Mouse (Mus musculus) megakaryocyte, embryonic 14.5 days (primary cell): ENCODE measurements around the gene Prpf19. TPM values are rescaled to one million over a fixed set of nuclear protein-coding genes. Genes with fewer than 3 reads are reported as not detected.

ENCODE experiments used
- H3K27me3 ChIP-seq: replicated peaks from 2 replicates; pipeline ENCODE3; 2012; ENCODE audit warnings: inconsistent platforms
- H3K36me3 ChIP-seq: replicated peaks from 2 replicates; pipeline ENCODE3; 2012; ENCODE audit warnings: low read length, inconsistent platforms, mixed read lengths
- H3K4me1 ChIP-seq: 2 replicates; pipeline ENCODE4 v1.6.1; 2012; ENCODE audit warnings: inconsistent platforms
- H3K4me3 ChIP-seq: replicated peaks from 2 replicates; pipeline ENCODE3; 2012; ENCODE audit warnings: moderate library complexity, mild to moderate bottlenecking, inconsistent platforms
- H3K9me3 ChIP-seq: 2 replicates; pipeline ENCODE4 v1.6.1; 2012; ENCODE audit warnings: inconsistent platforms
- FLI1 ChIP-seq: IDR thresholded peaks from 2 replicates; pipeline ENCODE4 v1.6.1; 2012; ENCODE audit warnings: low read length, inconsistent platforms, mixed read lengths
- GATA1 ChIP-seq: IDR thresholded peaks from 3 replicates; pipeline ENCODE4 v1.6.1; 2012; ENCODE audit warnings: mixed read lengths, low read length, inconsistent platforms, borderline replicate concordance
- polyA plus RNA-seq: library from polyadenylated mRNA; stranded (reverse); fragments of >175 nt; gene quantifications from 2 replicates; pipeline ENCODE4 v1.2.3, GENCODE M21; 2012; ENCODE audit warnings: low replicate concordance; ENCODE audit not compliant: insufficient read depth

Prpf19 gene
- polyA plus RNA-seq, result 16.9 and 54.8 TPM in 2 replicates

GRCm38 (mm10) chr19:10895016-10895528 lies at the start of gene Prpf19:
Prpf19 (plus strand) TSS chr19:10895231.
- Histone ChIP-seq H3K4me3 (peak within 1 kb of the TSS; percentile 96), H3K27me3 (no peaks in the 10 kb centered on the region), H3K4me1 (peaks cover 38% of the 10 kb centered on the region), H3K36me3 (peaks cover 32% of the 10 kb centered on the region), H3K9me3 (no peaks in the 10 kb centered on the region)
- TF ChIP-seq GATA1, result no peak
- TF ChIP-seq FLI1, result peak; percentile 88

DNA sequence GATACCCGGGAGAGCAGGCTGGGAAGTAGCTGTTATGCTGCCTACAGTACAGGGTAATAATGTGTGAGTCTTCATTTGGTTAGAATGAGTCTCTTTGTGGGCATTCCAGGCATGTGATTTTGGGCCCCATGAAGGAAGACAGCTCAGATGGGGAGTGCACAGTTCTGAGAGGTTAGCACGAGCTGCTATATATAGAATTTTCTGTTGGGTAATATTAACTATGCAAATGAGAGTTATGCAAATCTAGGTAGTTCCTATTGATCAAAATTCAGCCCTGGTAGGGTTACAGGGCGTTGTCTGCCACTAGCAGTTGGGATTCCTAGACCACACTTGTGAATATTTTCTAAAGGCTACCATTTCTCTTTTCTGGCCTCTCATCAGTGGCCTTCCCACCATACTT lies 49.6 kb upstream of the Prpf19 start:
- peaks cover 20% of the 10 kb centered on the region for H3K4me1 ChIP-seq
- no peak for TF ChIP-seq GATA1
- no peak for TF ChIP-seq FLI1
- H3K9me3 ChIP-seq, result no peaks in the 10 kb centered on the region; the same call in 1 of the 2 replicates
- H3K27me3 ChIP-seq, result peaks cover 88% of the 10 kb centered on the region
- no peaks in the 10 kb centered on the region for H3K36me3 ChIP-seq
- no peak overlapping the region for H3K4me3 ChIP-seq

DNA sequence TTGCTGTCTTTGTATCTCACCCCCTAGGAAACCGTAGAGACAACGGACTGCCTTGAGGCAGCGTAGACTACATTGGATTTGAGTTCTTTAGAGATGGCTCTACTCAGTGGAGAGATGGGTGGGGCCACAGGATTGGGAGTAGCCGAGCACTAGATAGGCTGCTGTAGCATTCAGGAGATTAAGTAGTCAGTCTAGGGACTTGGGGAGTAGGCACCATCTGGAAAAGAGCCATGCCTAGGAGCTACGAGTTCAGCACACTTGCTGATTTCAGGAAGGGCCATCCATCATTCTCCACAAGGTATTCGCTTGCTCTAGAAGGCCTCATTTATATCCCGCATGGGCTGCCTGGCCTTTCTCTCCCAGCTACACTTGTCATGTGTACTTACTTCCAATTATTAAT lies 48.9 kb upstream of the Prpf19 start:
- H3K4me3 ChIP-seq, result peak overlapping the region; percentile 6
- H3K36me3 ChIP-seq, result no peaks in the 10 kb centered on the region
- TF ChIP-seq FLI1, result no peak
- no peak for TF ChIP-seq GATA1
- no peaks in the 10 kb centered on the region; the same call in 1 of the 2 replicates for H3K9me3 ChIP-seq
- peaks cover 91% of the 10 kb centered on the region for H3K27me3 ChIP-seq
- H3K4me1 ChIP-seq, result peaks cover 20% of the 10 kb centered on the region

GRCm38 (mm10) chr19:10847311-10848087 lies 47.5 kb upstream of the Prpf19 start:
- H3K27me3 ChIP-seq, result peaks cover 91% of the 10 kb centered on the region
- peaks cover 8% of the 10 kb centered on the region for H3K4me1 ChIP-seq
- TF ChIP-seq GATA1 (no peak), FLI1 (no peak)
- H3K9me3 ChIP-seq, result no peaks in the 10 kb centered on the region; the same call in 1 of the 2 replicates
- peak overlapping the region; percentile 59 for H3K4me3 ChIP-seq
- no peaks in the 10 kb centered on the region for H3K36me3 ChIP-seq

- H3K4me1 ChIP-seq, result no peaks in the 10 kb centered on the region
- H3K27me3 ChIP-seq, result peaks cover 98% of the 10 kb centered on the region
- no peak overlapping the region for H3K4me3 ChIP-seq
- TF ChIP-seq FLI1 (no peak), GATA1 (no peak)
- no peaks in the 10 kb centered on the region for H3K9me3 ChIP-seq
- H3K36me3 ChIP-seq, result no peaks in the 10 kb centered on the region
Measured at GRCm38 (mm10) chr19:10855422-10855821, 39.6 kb upstream of the Prpf19 start.

GRCm38 (mm10) chr19:10856520-10856919 lies 38.5 kb upstream of the Prpf19 start:
- Histone ChIP-seq H3K27me3 (peaks cover 97% of the 10 kb centered on the region), H3K4me1 (no peaks in the 10 kb centered on the region), H3K9me3 (no peaks in the 10 kb centered on the region), H3K36me3 (no peaks in the 10 kb centered on the region), H3K4me3 (no peak overlapping the region)
- TF ChIP-seq FLI1, result no peak

DNA sequence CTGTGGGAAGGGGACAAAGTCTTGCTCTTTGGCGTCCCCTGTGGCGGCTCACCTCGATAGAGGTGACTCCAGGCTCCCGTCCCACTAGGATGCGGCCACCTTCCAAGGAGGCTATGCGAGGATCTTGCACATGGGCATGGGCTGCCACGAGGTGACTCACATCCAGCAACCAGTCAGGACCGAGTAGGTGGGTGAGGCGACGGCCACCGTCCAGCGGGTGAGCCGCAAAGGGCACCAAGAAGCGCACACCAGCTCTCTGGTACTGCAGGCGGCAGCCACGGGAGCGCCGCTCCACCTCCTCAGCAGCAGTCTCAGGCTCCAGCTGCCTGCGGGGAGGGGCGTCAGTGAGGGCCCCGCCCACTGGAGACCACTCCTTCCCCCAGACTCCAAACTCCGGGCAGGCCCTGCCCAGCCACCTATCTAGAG lies 34.9 kb upstream of the Prpf19 start:
- Histone ChIP-seq H3K9me3 (no peaks in the 10 kb centered on the region), H3K36me3 (no peaks in the 10 kb centered on the region), H3K4me1 (no peaks in the 10 kb centered on the region), H3K27me3 (peaks cover 95% of the 10 kb centered on the region), H3K4me3 (no peak overlapping the region)
- TF ChIP-seq FLI1 (no peak), GATA1 (no peak)

- Histone ChIP-seq H3K36me3 (peaks cover 3% of the 10 kb centered on the region), H3K4me1 (peaks cover 16% of the 10 kb centered on the region), H3K27me3 (peaks cover 93% of the 10 kb centered on the region), H3K9me3 (peaks cover 5% of the 10 kb centered on the region; the same call in 1 of the 2 replicates), H3K4me3 (no peak overlapping the region)
- TF ChIP-seq FLI1 (no peak), GATA1 (no peak)
Measured at GRCm38 (mm10) chr19:10866351-10866750, 28.7 kb upstream of the Prpf19 start.

GRCm38 (mm10) chr19:10867946-10868622 lies 26.9 kb upstream of the Prpf19 start:
- TF ChIP-seq GATA1 (no peak), FLI1 (no peak)
- Histone ChIP-seq H3K36me3 (peaks cover 20% of the 10 kb centered on the region), H3K9me3 (peaks cover 5% of the 10 kb centered on the region; the same call in 1 of the 2 replicates), H3K27me3 (peaks cover 89% of the 10 kb centered on the region), H3K4me1 (peaks cover 16% of the 10 kb centered on the region), H3K4me3 (no peak overlapping the region)
